Mouse (Mus musculus) lung, adult 2 months (tissue): ENCODE measurements around the gene Clec16a. TPM values are rescaled to one million over a fixed set of nuclear protein-coding genes. Genes with fewer than 3 reads are reported as not detected.
A peak's percentile ranks its signal among the peaks of the same experiment; 100 is the strongest.

Experiments used
- DNase-seq: peaks from one replicate; pipeline ENCODE4 v3.0.0; 2022
- H3K4me1 ChIP-seq: fragments of 200-500 bp; 2 replicates; pipeline ENCODE4 v1.6.1; 2011; ENCODE audit warnings: low read length; ENCODE audit not compliant: control insufficient read depth, insufficient read depth
- H3K4me3 ChIP-seq: fragments of 200-500 bp; replicated peaks from 2 replicates; pipeline ENCODE3; 2011; ENCODE audit warnings: low read depth, mild to moderate bottlenecking, control low read depth, low read length; ENCODE audit errors: extremely low read depth
- CTCF ChIP-seq: fragments of 200-500 bp; IDR thresholded peaks from 2 replicates; pipeline ENCODE4 v1.5.1; 2011; ENCODE audit warnings: mild to moderate bottlenecking, low read length, control low read depth; ENCODE audit not compliant: insufficient read depth
- POLR2A ChIP-seq: fragments of 200-500 bp; IDR thresholded peaks from 2 replicates; pipeline ENCODE4 v1.6.1; 2011; ENCODE audit warnings: low read depth, mild to moderate bottlenecking, control low read depth, low read length, borderline replicate concordance; ENCODE audit errors: extremely low read depth
- WGBS: fragments of 180-500 bp; shearing (Covaris S2); methylation state at CpG from one replicate; pipeline ENCODE4 v1.1.7; 2018; 5-methylcytosine and 5-hydroxymethylcytosine counted together
- polyA plus RNA-seq: library from polyadenylated mRNA; depleted of rRNA; stranded (reverse); fragments of >200 nt; gene quantifications from 2 replicates; pipeline ENCODE4 v1.2.3, GENCODE M21; 2012

The Clec16a gene
- polyA plus RNA-seq, 1 experiment: 18.3 TPM

- 74% methylated on average over 7 of the region's 7 CpGs for WGBS
- TF ChIP-seq POLR2A (no peak), CTCF (no peak)
- no peak for DNase-seq
These were observed 124.0 kb downstream of the Clec16a start for GRCm38 (mm10) chr16:10668991-10669703.

GRCm38 (mm10) chr16:10669936-10670335, 124.8 kb downstream of the Clec16a start:
- Histone ChIP-seq H3K4me3 (no peak overlapping the region), H3K4me1 (peaks cover 6% of the 10 kb centered on the region)
- DNase-seq: no peak
- 87% methylated on average over 3 of the region's 3 CpGs for WGBS
- no peak for TF ChIP-seq POLR2A
- no peak for TF ChIP-seq CTCF

More at GRCm38 (mm10) chr16:10668991-10669703, 124.0 kb downstream of the Clec16a start:
- Histone ChIP-seq H3K4me1 (peaks cover 13% of the 10 kb centered on the region), H3K4me3 (no peak overlapping the region)

GRCm38 (mm10) chr16:10672490-10672889, 127.4 kb downstream of the Clec16a start:
- H3K4me1 ChIP-seq: peaks cover 10% of the 10 kb centered on the region
- TF ChIP-seq POLR2A (no peak), CTCF (no peak)

GRCm38 (mm10) chr16:10674020-10674419, 128.9 kb downstream of the Clec16a start:
- no peak overlapping the region for H3K4me3 ChIP-seq
- H3K4me1 ChIP-seq: peaks cover 10% of the 10 kb centered on the region
- no peak for DNase-seq
- TF ChIP-seq CTCF (no peak), POLR2A (no peak)
- WGBS: 57% methylated on average over 2 of the region's 2 CpGs

More at GRCm38 (mm10) chr16:10672490-10672889, 127.4 kb downstream of the Clec16a start:
- no peak for DNase-seq
- H3K4me3 ChIP-seq: no peak overlapping the region

GRCm38 (mm10) chr16:10674957-10675356, 129.8 kb downstream of the Clec16a start:
- no peak for TF ChIP-seq POLR2A
- 93% methylated on average over 2 of the region's 2 CpGs for WGBS
- peaks cover 10% of the 10 kb centered on the region for H3K4me1 ChIP-seq
- H3K4me3 ChIP-seq: no peak overlapping the region
- no peak for DNase-seq

- no peak for DNase-seq
- WGBS: 80% methylated on average over 1 of the region's 1 CpGs
- no peak for TF ChIP-seq CTCF
- TF ChIP-seq POLR2A: no peak
- H3K4me1 ChIP-seq: peaks cover 10% of the 10 kb centered on the region
- no peak overlapping the region for H3K4me3 ChIP-seq
These were observed 130.5 kb downstream of the Clec16a start for GRCm38 (mm10) chr16:10675612-10676011.

GRCm38 (mm10) chr16:10676461-10677066, 131.4 kb downstream of the Clec16a start:
- 28% methylated on average over 3 of the region's 3 CpGs for WGBS
- no peak for TF ChIP-seq CTCF
- no peak for TF ChIP-seq POLR2A

GRCm38 (mm10) chr16:10682521-10682920, 137.4 kb downstream of the Clec16a start:
- no peak for DNase-seq
- TF ChIP-seq POLR2A (no peak), CTCF (no peak)
- WGBS: 94% methylated on average over 2 of the region's 2 CpGs
- Histone ChIP-seq H3K4me3 (no peak overlapping the region), H3K4me1 (no peaks in the 10 kb centered on the region)

More at GRCm38 (mm10) chr16:10676461-10677066, 131.4 kb downstream of the Clec16a start:
- H3K4me1 ChIP-seq: peaks cover 10% of the 10 kb centered on the region
- DNase-seq: peak; percentile 25
- no peak overlapping the region for H3K4me3 ChIP-seq

- TF ChIP-seq CTCF (no peak), POLR2A (no peak)
- no peak overlapping the region for H3K4me3 ChIP-seq
- 71% methylated on average over 8 of the region's 8 CpGs for WGBS
- DNase-seq: no peak
- no peaks in the 10 kb centered on the region for H3K4me1 ChIP-seq
These were observed 138.3 kb downstream of the Clec16a start for GRCm38 (mm10) chr16:10683193-10684000.
